Mouse (Mus musculus): ENCODE data around the gene Traf5. TPM values are rescaled to one million over a fixed set of nuclear protein-coding genes. Genes with fewer than 3 reads are reported as not detected.

Gene Traf5
- polyA plus RNA-seq, 1 experiment: 10.1 TPM

GRCm38 (mm10) chr1:191974509-191975405 is 117.6 kb downstream of the Traf5 start:
- WGBS: 29% methylated on average over 13 of the region's 13 CpGs
- H3K4me3 ChIP-seq (ENCODE audit: control insufficient read depth, insufficient read depth, low read length): no peak overlapping the region
- no peak for DNase-seq
- H3K4me1 ChIP-seq (replicated peaks; ENCODE audit: control insufficient read depth, insufficient read depth, low read length): no peaks in the 10 kb centered on the region
- no peaks in the 10 kb centered on the region for H3K36me3 ChIP-seq (ENCODE audit: control insufficient read depth, insufficient read depth, low read length)
- no peak for TF ChIP-seq CTCF (IDR thresholded peaks at IDR 0.05; ENCODE audit: borderline replicate concordance, control insufficient read depth, extremely low read depth, insufficient read depth, low read length, poor library complexity)
- TF ChIP-seq POLR2A (IDR thresholded peaks at IDR 0.05; ENCODE audit: control insufficient read depth, extremely low read depth, insufficient read depth, low read length, poor library complexity): no peak
- no peak overlapping the region for H3K27ac ChIP-seq (ENCODE audit: control insufficient read depth, insufficient read depth, low read length)
- no peaks in the 10 kb centered on the region for H3K27me3 ChIP-seq (ENCODE audit: control insufficient read depth, insufficient read depth, low read length)

DNA sequence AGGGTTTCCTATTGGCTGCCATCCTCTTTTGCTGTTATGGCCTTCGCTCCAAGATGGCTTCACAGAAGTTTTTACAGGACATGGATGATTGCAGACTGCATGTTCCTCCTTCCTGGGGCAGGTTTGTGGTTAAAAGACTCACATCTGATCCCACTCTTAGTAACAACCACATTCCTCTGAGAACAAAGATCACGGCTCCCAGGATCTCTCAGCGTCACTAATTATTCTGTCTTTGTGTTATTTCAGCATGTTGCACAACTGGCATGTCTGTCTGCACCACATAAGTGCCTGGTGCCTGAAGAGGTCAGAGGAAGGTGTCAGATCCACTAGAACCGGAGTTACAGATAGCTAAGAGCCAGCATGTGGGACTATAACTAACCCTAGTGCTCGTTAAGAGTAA is 122.4 kb downstream of the Traf5 start:
- Histone ChIP-seq H3K27me3 (ENCODE audit: control insufficient read depth, insufficient read depth, low read length) (no peaks in the 10 kb centered on the region), H3K36me3 (ENCODE audit: control insufficient read depth, insufficient read depth, low read length) (no peaks in the 10 kb centered on the region), H3K4me1 (replicated peaks; ENCODE audit: control insufficient read depth, insufficient read depth, low read length) (no peaks in the 10 kb centered on the region), H3K27ac (ENCODE audit: control insufficient read depth, insufficient read depth, low read length) (no peak overlapping the region), H3K4me3 (ENCODE audit: control insufficient read depth, insufficient read depth, low read length) (no peak overlapping the region)
- no peak for DNase-seq
- 88% methylated on average over 5 of the region's 5 CpGs for WGBS
- no peak for TF ChIP-seq POLR2A (IDR thresholded peaks at IDR 0.05; ENCODE audit: control insufficient read depth, extremely low read depth, insufficient read depth, low read length, poor library complexity)

- Histone ChIP-seq H3K4me3 (ENCODE audit: control insufficient read depth, insufficient read depth, low read length) (no peak overlapping the region), H3K36me3 (ENCODE audit: control insufficient read depth, insufficient read depth, low read length) (no peaks in the 10 kb centered on the region), H3K27ac (ENCODE audit: control insufficient read depth, insufficient read depth, low read length) (no peak overlapping the region), H3K4me1 (replicated peaks; ENCODE audit: control insufficient read depth, insufficient read depth, low read length) (no peaks in the 10 kb centered on the region), H3K27me3 (ENCODE audit: control insufficient read depth, insufficient read depth, low read length) (no peaks in the 10 kb centered on the region)
- WGBS: 15% methylated on average over 13 of the region's 13 CpGs
- peak; percentile 68 for DNase-seq
- TF ChIP-seq CTCF (IDR thresholded peaks at IDR 0.05; ENCODE audit: borderline replicate concordance, control insufficient read depth, extremely low read depth, insufficient read depth, low read length, poor library complexity): peak; percentile 45; the same call in 1 of the 2 replicates
- no peak for TF ChIP-seq POLR2A (IDR thresholded peaks at IDR 0.05; ENCODE audit: control insufficient read depth, extremely low read depth, insufficient read depth, low read length, poor library complexity)
Observed at GRCm38 (mm10) chr1:191964773-191965481, 127.4 kb downstream of the Traf5 start.

GRCm38 (mm10) chr1:191963948-191964772 is 128.2 kb downstream of the Traf5 start:
- 32% methylated on average over 8 of the region's 8 CpGs for WGBS
- H3K27me3 ChIP-seq (ENCODE audit: control insufficient read depth, insufficient read depth, low read length): no peaks in the 10 kb centered on the region
- H3K36me3 ChIP-seq (ENCODE audit: control insufficient read depth, insufficient read depth, low read length): no peaks in the 10 kb centered on the region
- no peak overlapping the region for H3K27ac ChIP-seq (ENCODE audit: control insufficient read depth, insufficient read depth, low read length)
- H3K4me3 ChIP-seq (ENCODE audit: control insufficient read depth, insufficient read depth, low read length): no peak overlapping the region
- no peaks in the 10 kb centered on the region for H3K4me1 ChIP-seq (replicated peaks; ENCODE audit: control insufficient read depth, insufficient read depth, low read length)
- TF ChIP-seq POLR2A (IDR thresholded peaks at IDR 0.05; ENCODE audit: control insufficient read depth, extremely low read depth, insufficient read depth, low read length, poor library complexity) (no peak), CTCF (IDR thresholded peaks at IDR 0.05; ENCODE audit: borderline replicate concordance, control insufficient read depth, extremely low read depth, insufficient read depth, low read length, poor library complexity) (peak; percentile 82; the same call in 1 of the 2 replicates)
- DNase-seq: peak; percentile 83

GRCm38 (mm10) chr1:191963413-191963812 is 128.9 kb downstream of the Traf5 start:
- no peaks in the 10 kb centered on the region for H3K27me3 ChIP-seq (ENCODE audit: control insufficient read depth, insufficient read depth, low read length)
- 87% methylated on average over 3 of the region's 3 CpGs for WGBS
- H3K27ac ChIP-seq (ENCODE audit: control insufficient read depth, insufficient read depth, low read length): no peak overlapping the region
- no peaks in the 10 kb centered on the region for H3K36me3 ChIP-seq (ENCODE audit: control insufficient read depth, insufficient read depth, low read length)
- H3K4me3 ChIP-seq (ENCODE audit: control insufficient read depth, insufficient read depth, low read length): no peak overlapping the region
- no peaks in the 10 kb centered on the region for H3K4me1 ChIP-seq (replicated peaks; ENCODE audit: control insufficient read depth, insufficient read depth, low read length)
- TF ChIP-seq CTCF (IDR thresholded peaks at IDR 0.05; ENCODE audit: borderline replicate concordance, control insufficient read depth, extremely low read depth, insufficient read depth, low read length, poor library complexity): no peak
- TF ChIP-seq POLR2A (IDR thresholded peaks at IDR 0.05; ENCODE audit: control insufficient read depth, extremely low read depth, insufficient read depth, low read length, poor library complexity): no peak
- no peak for DNase-seq

GRCm38 (mm10) chr1:191960946-191961345 is 131.4 kb downstream of the Traf5 start:
- no peak for DNase-seq
- WGBS: 38% methylated on average over 2 of the region's 2 CpGs
- H3K4me3 ChIP-seq (ENCODE audit: control insufficient read depth, insufficient read depth, low read length): no peak overlapping the region
- no peaks in the 10 kb centered on the region for H3K27me3 ChIP-seq (ENCODE audit: control insufficient read depth, insufficient read depth, low read length)
- H3K27ac ChIP-seq (ENCODE audit: control insufficient read depth, insufficient read depth, low read length): no peak overlapping the region
- no peak for TF ChIP-seq CTCF (IDR thresholded peaks at IDR 0.05; ENCODE audit: borderline replicate concordance, control insufficient read depth, extremely low read depth, insufficient read depth, low read length, poor library complexity)
- no peak for TF ChIP-seq POLR2A (IDR thresholded peaks at IDR 0.05; ENCODE audit: control insufficient read depth, extremely low read depth, insufficient read depth, low read length, poor library complexity)
- no peaks in the 10 kb centered on the region for H3K36me3 ChIP-seq (ENCODE audit: control insufficient read depth, insufficient read depth, low read length)
- H3K4me1 ChIP-seq (replicated peaks; ENCODE audit: control insufficient read depth, insufficient read depth, low read length): peaks cover 10% of the 10 kb centered on the region
